Mouse (Mus musculus) intestine, embryonic 15.5 days (tissue): ENCODE data around the gene Fxyd4. TPM values are rescaled to one million over a fixed set of nuclear protein-coding genes. Genes with fewer than 3 reads are reported as not detected.

ENCODE experiments used
- ATAC-seq: fragments of 200-750 bp; cut with Nextera tagmentation; 2 replicates; pipeline ENCODE4 v1.8.0; 2017; ENCODE audit warnings: moderate TSS enrichment, moderate library complexity
- H3K27ac ChIP-seq: fragments of 300-500 bp; sonication (generic); 2 replicates; pipeline ENCODE4 v1.5.1; 2015; ENCODE audit warnings: mild to moderate bottlenecking, inconsistent platforms
- H3K27me3 ChIP-seq: fragments of 300-500 bp; sonication (generic); replicated peaks from 2 replicates; pipeline ENCODE4 v1.6.1; 2015; ENCODE audit warnings: inconsistent platforms
- H3K36me3 ChIP-seq: fragments of 300-500 bp; sonication (generic); 2 replicates; pipeline ENCODE4 v1.6.1; 2015; ENCODE audit warnings: inconsistent platforms
- H3K4me1 ChIP-seq: fragments of 300-500 bp; sonication (generic); replicated peaks from 2 replicates; pipeline ENCODE4 v1.6.1; 2015; ENCODE audit warnings: inconsistent platforms
- H3K4me2 ChIP-seq: fragments of 300-500 bp; sonication (generic); replicated peaks from 2 replicates; pipeline ENCODE4 v1.6.1; 2015; ENCODE audit warnings: mild to moderate bottlenecking, inconsistent platforms
- H3K4me3 ChIP-seq: fragments of 300-500 bp; sonication (generic); replicated peaks from 2 replicates; pipeline ENCODE4 v1.5.1; 2015; ENCODE audit warnings: inconsistent platforms
- H3K9ac ChIP-seq: fragments of 300-500 bp; sonication (generic); 2 replicates; pipeline ENCODE4 v1.6.1; 2015; ENCODE audit warnings: inconsistent platforms
- H3K9me3 ChIP-seq: fragments of 300-500 bp; sonication (generic); 2 replicates; pipeline ENCODE4 v1.6.1; 2016; ENCODE audit warnings: inconsistent platforms
- WGBS: fragments of 180-500 bp; shearing (Covaris S2); methylation state at CpG from one replicate; pipeline ENCODE4 v1.1.7; 2015; 5-methylcytosine and 5-hydroxymethylcytosine counted together
- polyA plus RNA-seq: library from polyadenylated mRNA; unstranded; fragments of >200 nt; fragmentation: Nextera tagmentation; extraction: Ambion mirVana; gene quantifications from 2 replicates; pipeline ENCODE4 v1.2.1, GENCODE M21; 2015

Fxyd4 gene
- polyA plus RNA-seq, 1 experiment from 2014 or later = 1.8 TPM

GRCm38 (mm10) chr6:117901510-117902402 is 35.7 kb downstream of the Fxyd4 start:
- Histone ChIP-seq H3K4me1 (peaks cover 3% of the 10 kb centered on the region; the same call in 1 of the 2 replicates), H3K9ac (no peak overlapping the region), H3K4me2 (no peak overlapping the region), H3K4me3 (no peak overlapping the region), H3K27me3 (no peaks in the 10 kb centered on the region), H3K36me3 (no peaks in the 10 kb centered on the region), H3K27ac (no peak overlapping the region), H3K9me3 (no peaks in the 10 kb centered on the region)
- no peak for ATAC-seq
- 74% methylated on average over 9 of the region's 9 CpGs for WGBS

GRCm38 (mm10) chr6:117900126-117901080 is 37.1 kb downstream of the Fxyd4 start, which contains the start of gene Hnrnpf:
Gene Hnrnpf (plus strand): TSS chr6:117900324.
- H3K9ac ChIP-seq = no peak within 1 kb of the TSS
- peaks cover 3% of the 10 kb centered on the region; the same call in 1 of the 2 replicates for H3K4me1 ChIP-seq
- H3K36me3 ChIP-seq = no peaks in the 10 kb centered on the region
- no peaks in the 10 kb centered on the region for H3K27me3 ChIP-seq
- H3K27ac ChIP-seq = no peak within 1 kb of the TSS
- H3K4me2 ChIP-seq = no peak within 1 kb of the TSS
- H3K9me3 ChIP-seq = no peaks in the 10 kb centered on the region
- H3K4me3 ChIP-seq = no peak within 1 kb of the TSS
- ATAC-seq = no peak
- WGBS = 80% methylated on average over 17 of the region's 17 CpGs

- ATAC-seq = peak; percentile 72
Measured at GRCm38 (mm10) chr6:117897800-117898199, 39.7 kb downstream of the Fxyd4 start.

GRCm38 (mm10) chr6:117893435-117893834 is 44.1 kb downstream of the Fxyd4 start:
- H3K4me3 ChIP-seq = no peak overlapping the region
- no peak overlapping the region for H3K4me2 ChIP-seq
- no peak overlapping the region for H3K27ac ChIP-seq
- no peaks in the 10 kb centered on the region for H3K9me3 ChIP-seq
- no peak overlapping the region for H3K9ac ChIP-seq
- no peak for ATAC-seq
- no peaks in the 10 kb centered on the region; the same call in 1 of the 2 replicates for H3K4me1 ChIP-seq
- no peaks in the 10 kb centered on the region for H3K36me3 ChIP-seq
- 89% methylated on average over 2 of the region's 2 CpGs for WGBS
- no peaks in the 10 kb centered on the region for H3K27me3 ChIP-seq

More at GRCm38 (mm10) chr6:117897800-117898199, 39.7 kb downstream of the Fxyd4 start:
- Histone ChIP-seq H3K9me3 (no peaks in the 10 kb centered on the region), H3K27me3 (no peaks in the 10 kb centered on the region), H3K9ac (no peak overlapping the region), H3K4me1 (no peaks in the 10 kb centered on the region), H3K36me3 (no peaks in the 10 kb centered on the region), H3K27ac (no peak overlapping the region), H3K4me2 (no peak overlapping the region), H3K4me3 (no peak overlapping the region)
- WGBS = 59% methylated on average over 5 of the region's 5 CpGs

- Histone ChIP-seq H3K27ac (no peak overlapping the region), H3K9ac (no peak overlapping the region), H3K4me3 (no peak overlapping the region), H3K36me3 (no peaks in the 10 kb centered on the region), H3K4me2 (no peak overlapping the region), H3K9me3 (no peaks in the 10 kb centered on the region), H3K27me3 (no peaks in the 10 kb centered on the region), H3K4me1 (no peaks in the 10 kb centered on the region; the same call in 1 of the 2 replicates)
- ATAC-seq = no peak
- 70% methylated on average over 3 of the region's 3 CpGs for WGBS
Measured at GRCm38 (mm10) chr6:117892386-117892785, 45.1 kb downstream of the Fxyd4 start.

GRCm38 (mm10) chr6:117891369-117892160 is 45.9 kb downstream of the Fxyd4 start:
- H3K4me3 ChIP-seq = no peak overlapping the region
- H3K9ac ChIP-seq = no peak overlapping the region
- H3K36me3 ChIP-seq = no peaks in the 10 kb centered on the region
- no peaks in the 10 kb centered on the region; the same call in 1 of the 2 replicates for H3K4me1 ChIP-seq
- no peaks in the 10 kb centered on the region for H3K27me3 ChIP-seq
- H3K9me3 ChIP-seq = no peaks in the 10 kb centered on the region
- WGBS = 49% methylated on average over 14 of the region's 14 CpGs
- peak; percentile 70 for ATAC-seq
- H3K4me2 ChIP-seq = peak overlapping the region; percentile 41
- 0 out of 2 replicates have a peak overlapping the region, but pooled peaks have one; percentile 13 for H3K27ac ChIP-seq

- H3K36me3 ChIP-seq = no peaks in the 10 kb centered on the region
- WGBS = 85% methylated on average over 6 of the region's 6 CpGs
- no peak overlapping the region for H3K4me2 ChIP-seq
- H3K4me3 ChIP-seq = no peak overlapping the region
- no peaks in the 10 kb centered on the region for H3K27me3 ChIP-seq
- H3K9me3 ChIP-seq = no peaks in the 10 kb centered on the region
- H3K4me1 ChIP-seq = no peaks in the 10 kb centered on the region; the same call in 1 of the 2 replicates
- no peak for ATAC-seq
- no peak overlapping the region for H3K27ac ChIP-seq
- H3K9ac ChIP-seq = no peak overlapping the region
Measured at GRCm38 (mm10) chr6:117890257-117890656, 47.2 kb downstream of the Fxyd4 start.

- Histone ChIP-seq H3K9ac (no peak overlapping the region), H3K27me3 (no peaks in the 10 kb centered on the region), H3K4me3 (no peak overlapping the region), H3K9me3 (no peaks in the 10 kb centered on the region), H3K36me3 (no peaks in the 10 kb centered on the region), H3K4me2 (no peak overlapping the region), H3K27ac (no peak overlapping the region), H3K4me1 (no peaks in the 10 kb centered on the region; the same call in 1 of the 2 replicates)
- ATAC-seq = peak; percentile 34; the same call in 1 of the 2 replicates
- WGBS = 65% methylated on average over 2 of the region's 2 CpGs
Measured at GRCm38 (mm10) chr6:117888642-117889096, 48.8 kb downstream of the Fxyd4 start.

- WGBS = 29% methylated on average over 1 of the region's 1 CpGs
- Histone ChIP-seq H3K27me3 (no peaks in the 10 kb centered on the region), H3K27ac (no peak overlapping the region), H3K4me1 (no peaks in the 10 kb centered on the region; the same call in 1 of the 2 replicates), H3K9me3 (no peaks in the 10 kb centered on the region), H3K36me3 (no peaks in the 10 kb centered on the region), H3K9ac (no peak overlapping the region), H3K4me2 (no peak overlapping the region), H3K4me3 (no peak overlapping the region)
- ATAC-seq = no peak
Measured at GRCm38 (mm10) chr6:117888032-117888431, 49.5 kb downstream of the Fxyd4 start.

- no peak for ATAC-seq
- Histone ChIP-seq H3K4me3 (no peak overlapping the region), H3K9ac (no peak overlapping the region), H3K9me3 (no peaks in the 10 kb centered on the region), H3K4me1 (no peaks in the 10 kb centered on the region), H3K36me3 (no peaks in the 10 kb centered on the region), H3K4me2 (no peak overlapping the region), H3K27ac (no peak overlapping the region), H3K27me3 (no peaks in the 10 kb centered on the region)
- 73% methylated on average over 2 of the region's 2 CpGs for WGBS
Measured at GRCm38 (mm10) chr6:117885943-117886342, 51.5 kb downstream of the Fxyd4 start.
